Mouse (Mus musculus) brain, embryonic 14.5 days (tissue): ENCODE measurements around the gene Zbtb18.

Experiments
- CTCF ChIP-seq: fragments of 200-500 bp; IDR thresholded peaks from 2 replicates; pipeline ENCODE4 v1.5.1; 2012; ENCODE audit warnings: inconsistent platforms, mild to moderate bottlenecking, moderate library complexity, borderline replicate concordance; ENCODE audit not compliant: insufficient read depth, insufficient read length; ENCODE audit errors: extremely low read depth
- POLR2A ChIP-seq: fragments of 200-500 bp; IDR thresholded peaks from 2 replicates; pipeline ENCODE4 v1.6.1; 2012; ENCODE audit warnings: mild to moderate bottlenecking, inconsistent platforms, borderline replicate concordance; ENCODE audit not compliant: poor library complexity, insufficient read depth, insufficient read length, severe bottlenecking; ENCODE audit errors: extremely low read depth

DNA sequence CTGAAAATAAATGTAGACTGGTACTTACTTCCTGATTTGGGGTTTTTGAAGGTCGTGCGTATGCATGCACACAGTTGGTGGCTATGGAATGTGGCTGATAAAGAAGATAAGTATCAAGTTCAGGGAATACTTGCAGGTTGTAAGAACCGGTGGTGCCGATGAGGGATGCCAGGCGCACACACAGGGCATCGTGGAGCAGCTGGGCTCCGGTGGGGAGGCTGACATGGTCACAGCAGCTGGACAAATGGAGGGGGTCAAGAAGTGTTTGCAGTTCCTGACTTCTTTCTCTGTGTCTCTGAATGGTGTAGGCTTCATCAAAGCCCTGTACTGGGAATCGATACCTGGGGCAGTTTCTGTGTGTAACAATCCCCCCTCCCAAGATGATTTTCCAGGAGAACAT lies 49.1 kb downstream of the Zbtb18 start:
- TF ChIP-seq CTCF (no peak), POLR2A (no peak)
